Mouse (Mus musculus): ENCODE data around the gene Fam173b. TPM values are rescaled to one million over a fixed set of nuclear protein-coding genes. Genes with fewer than 3 reads are reported as not detected.
"Not testable (repeated sequence)": the region's sequence is repeated elsewhere in the genome, so short reads cannot be mapped to it uniquely, and the experiment has no call there.

Gene Fam173b
- polyA plus RNA-seq, 1 experiment from 2014 or later: 13.1 TPM

GRCm38 (mm10) chr15:31567431-31567830 lies 34.2 kb upstream of the Fam173b start:
- no peaks in the 10 kb centered on the region for H3K27me3 ChIP-seq (ENCODE audit: control insufficient read depth, insufficient read depth, low read length)
- H3K4me1 ChIP-seq (ENCODE audit: control insufficient read depth, insufficient read depth, low read length): peaks cover 8% of the 10 kb centered on the region; the same call in 1 of the 2 replicates
- H3K9me3 ChIP-seq (ENCODE audit: control insufficient read depth, low read length): no peaks in the 10 kb centered on the region
- no peak overlapping the region for H3K4me2 ChIP-seq (replicated peaks; ENCODE audit: low read depth, low read length)
- H3K36me3 ChIP-seq (ENCODE audit: control insufficient read depth, insufficient read depth, low read length): no peaks in the 10 kb centered on the region
- no peak overlapping the region for H3K27ac ChIP-seq (ENCODE audit: low read depth, low read length)
- no peak for ATAC-seq (ENCODE audit: low FRiP score, low TSS enrichment)
- no peak overlapping the region for H3K9ac ChIP-seq (ENCODE audit: low read depth, low read length)
- no peak overlapping the region for H3K4me3 ChIP-seq (ENCODE audit: low read length)
- WGBS: 73% methylated on average over 7 of the region's 7 CpGs

GRCm38 (mm10) chr15:31568581-31568996 lies 33.1 kb upstream of the Fam173b start:
- Histone ChIP-seq H3K27ac (ENCODE audit: low read depth, low read length) (no peak overlapping the region), H3K4me1 (ENCODE audit: control insufficient read depth, insufficient read depth, low read length) (peaks cover 7% of the 10 kb centered on the region; the same call in 1 of the 2 replicates), H3K9ac (ENCODE audit: low read depth, low read length) (0 out of 2 replicates have a peak overlapping the region, but pooled peaks have one; percentile 18), H3K4me2 (replicated peaks; ENCODE audit: low read depth, low read length) (peak overlapping the region; percentile 33), H3K27me3 (ENCODE audit: control insufficient read depth, insufficient read depth, low read length) (no peaks in the 10 kb centered on the region), H3K4me3 (ENCODE audit: low read length) (no peak overlapping the region), H3K9me3 (ENCODE audit: control insufficient read depth, low read length) (no peaks in the 10 kb centered on the region), H3K36me3 (ENCODE audit: control insufficient read depth, insufficient read depth, low read length) (no peaks in the 10 kb centered on the region)
- peak; percentile 86 for ATAC-seq (ENCODE audit: low FRiP score, low TSS enrichment)
- WGBS: 12% methylated on average over 12 of the region's 12 CpGs

GRCm38 (mm10) chr15:31569325-31570022 lies 32.2 kb upstream of the Fam173b start:
- Histone ChIP-seq H3K9ac (ENCODE audit: low read depth, low read length) (no peak overlapping the region), H3K4me3 (ENCODE audit: low read length) (no peak overlapping the region), H3K27ac (ENCODE audit: low read depth, low read length) (no peak overlapping the region), H3K36me3 (ENCODE audit: control insufficient read depth, insufficient read depth, low read length) (no peaks in the 10 kb centered on the region), H3K4me1 (ENCODE audit: control insufficient read depth, insufficient read depth, low read length) (peaks cover 4% of the 10 kb centered on the region; the same call in 1 of the 2 replicates), H3K9me3 (ENCODE audit: control insufficient read depth, low read length) (no peaks in the 10 kb centered on the region), H3K27me3 (ENCODE audit: control insufficient read depth, insufficient read depth, low read length) (no peaks in the 10 kb centered on the region), H3K4me2 (replicated peaks; ENCODE audit: low read depth, low read length) (no peak overlapping the region)
- 61% methylated on average over 9 of the region's 9 CpGs for WGBS
- ATAC-seq (ENCODE audit: low FRiP score, low TSS enrichment): no peak; the same call in 1 of the 2 replicates

GRCm38 (mm10) chr15:31570959-31571358 lies 30.7 kb upstream of the Fam173b start:
- WGBS: 84% methylated on average over 8 of the region's 8 CpGs

DNA sequence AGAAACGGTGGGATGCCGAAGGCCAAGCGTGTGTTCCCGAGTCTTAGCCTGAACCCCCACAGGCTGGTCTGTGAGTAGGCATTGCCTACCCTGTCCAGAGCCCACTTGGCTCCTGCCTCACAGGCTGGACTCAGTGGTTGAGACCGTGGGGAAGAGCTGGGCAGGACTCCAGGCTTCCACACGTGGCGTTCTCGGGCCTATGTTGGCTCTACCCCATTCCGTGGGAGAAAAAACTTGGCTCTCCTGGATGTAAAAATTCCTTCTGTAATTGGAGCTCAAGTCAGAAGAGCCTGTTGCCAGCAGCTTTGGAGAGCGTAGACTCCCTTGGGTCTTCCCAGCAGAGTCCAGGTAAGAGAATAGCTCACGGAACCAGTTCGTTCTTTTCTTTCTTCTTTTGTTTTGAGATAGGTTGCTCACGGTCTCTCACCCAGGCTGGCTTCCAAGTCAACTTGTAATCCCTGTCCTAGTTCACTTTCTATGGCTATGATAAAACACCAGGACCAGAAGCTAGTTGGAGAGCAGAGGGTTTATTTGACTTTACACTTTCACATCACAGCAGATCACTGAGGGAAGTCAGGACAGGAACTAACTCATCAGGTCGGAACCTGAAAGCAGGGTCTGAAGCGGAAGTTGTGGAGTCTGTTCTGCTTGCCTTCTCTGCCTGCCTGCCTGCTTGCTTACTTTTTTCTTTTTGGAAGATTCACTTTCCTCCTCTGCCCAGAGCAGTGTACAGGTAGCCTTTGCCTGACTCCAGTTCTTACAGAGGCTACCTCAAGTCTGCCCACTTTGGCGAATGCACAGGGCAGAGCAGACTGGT lies 29.5 kb upstream of the Fam173b start:
- H3K36me3 ChIP-seq (ENCODE audit: control insufficient read depth, insufficient read depth, low read length): no peaks in the 10 kb centered on the region
- H3K4me2 ChIP-seq (replicated peaks; ENCODE audit: low read depth, low read length): no peak overlapping the region
- H3K9me3 ChIP-seq (ENCODE audit: control insufficient read depth, low read length): no peaks in the 10 kb centered on the region
- H3K27me3 ChIP-seq (ENCODE audit: control insufficient read depth, insufficient read depth, low read length): no peaks in the 10 kb centered on the region
- H3K4me3 ChIP-seq (ENCODE audit: low read length): no peak overlapping the region
- H3K4me1 ChIP-seq (ENCODE audit: control insufficient read depth, insufficient read depth, low read length): peaks cover 4% of the 10 kb centered on the region; the same call in 1 of the 2 replicates
- H3K9ac ChIP-seq (ENCODE audit: low read depth, low read length): no peak overlapping the region
- H3K27ac ChIP-seq (ENCODE audit: low read depth, low read length): no peak overlapping the region
- ATAC-seq (ENCODE audit: low FRiP score, low TSS enrichment): no peak
- 86% methylated on average over 16 of the region's 16 CpGs for WGBS

More at GRCm38 (mm10) chr15:31570959-31571358, 30.7 kb upstream of the Fam173b start:
- Histone ChIP-seq H3K9ac (ENCODE audit: low read depth, low read length) (no peak overlapping the region), H3K27ac (ENCODE audit: low read depth, low read length) (no peak overlapping the region), H3K4me2 (replicated peaks; ENCODE audit: low read depth, low read length) (no peak overlapping the region), H3K4me1 (ENCODE audit: control insufficient read depth, insufficient read depth, low read length) (peaks cover 4% of the 10 kb centered on the region; the same call in 1 of the 2 replicates), H3K4me3 (ENCODE audit: low read length) (no peak overlapping the region), H3K9me3 (ENCODE audit: control insufficient read depth, low read length) (no peaks in the 10 kb centered on the region), H3K27me3 (ENCODE audit: control insufficient read depth, insufficient read depth, low read length) (no peaks in the 10 kb centered on the region), H3K36me3 (ENCODE audit: control insufficient read depth, insufficient read depth, low read length) (no peaks in the 10 kb centered on the region)
- no peak for ATAC-seq (ENCODE audit: low FRiP score, low TSS enrichment)

- Histone ChIP-seq H3K27ac (ENCODE audit: low read depth, low read length) (no peak overlapping the region), H3K4me2 (replicated peaks; ENCODE audit: low read depth, low read length) (no peak overlapping the region), H3K4me3 (ENCODE audit: low read length) (no peak overlapping the region), H3K4me1 (ENCODE audit: control insufficient read depth, insufficient read depth, low read length) (peaks cover under 1% of the 10 kb centered on the region; the same call in 1 of the 2 replicates), H3K9me3 (ENCODE audit: control insufficient read depth, low read length) (no peaks in the 10 kb centered on the region), H3K9ac (ENCODE audit: low read depth, low read length) (no peak overlapping the region), H3K27me3 (ENCODE audit: control insufficient read depth, insufficient read depth, low read length) (no peaks in the 10 kb centered on the region), H3K36me3 (ENCODE audit: control insufficient read depth, insufficient read depth, low read length) (no peaks in the 10 kb centered on the region)
- ATAC-seq (ENCODE audit: low FRiP score, low TSS enrichment): no peak
- 88% methylated on average over 4 of the region's 4 CpGs for whole genome bisulfite sequencing
Measured at GRCm38 (mm10) chr15:31573287-31573686, 28.4 kb upstream of the Fam173b start.

- no peak overlapping the region for H3K27ac ChIP-seq (ENCODE audit: low read depth, low read length)
- no peak for ATAC-seq (ENCODE audit: low FRiP score, low TSS enrichment)
- H3K9me3 ChIP-seq (ENCODE audit: control insufficient read depth, low read length): no peaks in the 10 kb centered on the region
- H3K36me3 ChIP-seq (ENCODE audit: control insufficient read depth, insufficient read depth, low read length): no peaks in the 10 kb centered on the region
- H3K4me1 ChIP-seq (ENCODE audit: control insufficient read depth, insufficient read depth, low read length): no peaks in the 10 kb centered on the region; the same call in 1 of the 2 replicates
- H3K4me2 ChIP-seq (replicated peaks; ENCODE audit: low read depth, low read length): no peak overlapping the region
- no peaks in the 10 kb centered on the region for H3K27me3 ChIP-seq (ENCODE audit: control insufficient read depth, insufficient read depth, low read length)
- no peak overlapping the region for H3K9ac ChIP-seq (ENCODE audit: low read depth, low read length)
- no peak overlapping the region for H3K4me3 ChIP-seq (ENCODE audit: low read length)
Measured at GRCm38 (mm10) chr15:31573692-31574091, 28.0 kb upstream of the Fam173b start.

- Histone ChIP-seq H3K36me3 (ENCODE audit: control insufficient read depth, insufficient read depth, low read length) (no peaks in the 10 kb centered on the region), H3K9me3 (ENCODE audit: control insufficient read depth, low read length) (no peaks in the 10 kb centered on the region), H3K4me1 (ENCODE audit: control insufficient read depth, insufficient read depth, low read length) (no peaks in the 10 kb centered on the region), H3K27ac (ENCODE audit: low read depth, low read length) (no peak overlapping the region), H3K9ac (ENCODE audit: low read depth, low read length) (no peak overlapping the region), H3K4me3 (ENCODE audit: low read length) (no peak overlapping the region), H3K27me3 (ENCODE audit: control insufficient read depth, insufficient read depth, low read length) (no peaks in the 10 kb centered on the region), H3K4me2 (replicated peaks; ENCODE audit: low read depth, low read length) (no peak overlapping the region)
- 61% methylated on average over 5 of the region's 5 CpGs for WGBS
- no peak for ATAC-seq (ENCODE audit: low FRiP score, low TSS enrichment)
Measured at GRCm38 (mm10) chr15:31576076-31576475, 25.6 kb upstream of the Fam173b start.

DNA sequence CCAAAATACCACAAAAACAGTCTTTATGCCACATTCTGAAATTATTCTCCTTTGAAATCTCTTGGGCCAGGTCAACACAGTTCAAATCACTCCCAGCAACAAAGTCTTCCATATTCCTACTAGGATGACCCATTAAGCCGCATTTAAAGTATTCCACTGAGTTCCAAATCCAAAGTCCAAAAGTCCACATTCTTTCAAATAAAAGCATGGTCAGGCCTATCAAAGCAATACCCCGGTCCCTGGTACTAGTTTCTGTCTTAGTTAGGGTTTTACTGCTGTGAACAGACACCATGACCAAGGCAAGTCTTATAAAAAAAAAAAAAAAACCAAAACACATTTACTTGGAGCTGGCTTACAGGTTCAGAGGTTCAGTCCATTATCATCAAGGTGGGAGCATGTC lies 20.6 kb upstream of the Fam173b start:
- not testable (repeated sequence) for ATAC-seq (ENCODE audit: low FRiP score, low TSS enrichment); H3K4me1 ChIP-seq (ENCODE audit: control insufficient read depth, insufficient read depth, low read length); H3K27me3 ChIP-seq (ENCODE audit: control insufficient read depth, insufficient read depth, low read length); H3K4me2 ChIP-seq (replicated peaks; ENCODE audit: low read depth, low read length); H3K36me3 ChIP-seq (ENCODE audit: control insufficient read depth, insufficient read depth, low read length); H3K27ac ChIP-seq (ENCODE audit: low read depth, low read length); H3K9ac ChIP-seq (ENCODE audit: low read depth, low read length); H3K4me3 ChIP-seq (ENCODE audit: low read length); H3K9me3 ChIP-seq (ENCODE audit: control insufficient read depth, low read length)
- 92% methylated on average over 2 of the region's 2 CpGs for WGBS
